Mouse (Mus musculus): ENCODE results near the gene Tm9sf2. TPM values are rescaled to one million over a fixed set of nuclear protein-coding genes. Genes with fewer than 3 reads are reported as not detected.

Gene Tm9sf2
- total and polyA plus RNA-seq, 3 experiments, result 76.0 to 162 (median 131) TPM

DNA sequence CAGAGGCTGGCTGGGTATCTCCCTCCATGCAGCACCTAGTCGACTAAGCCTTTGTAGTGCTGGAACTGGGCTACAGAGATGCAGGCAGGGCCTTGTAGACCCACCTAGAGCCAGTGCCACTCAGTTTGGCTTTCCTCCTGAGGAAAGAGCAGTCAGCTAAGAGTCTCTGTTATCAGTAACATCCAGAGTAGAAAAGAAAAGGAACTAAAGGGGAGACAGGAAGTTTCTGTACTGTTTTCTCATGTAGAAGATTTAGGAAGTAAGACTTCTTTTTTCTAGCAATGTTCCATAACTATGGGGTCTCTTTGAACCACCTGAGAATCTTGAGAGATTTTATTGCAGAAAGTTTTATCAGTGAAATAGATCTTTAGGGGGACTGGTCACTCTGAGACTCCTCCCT, 38.5 kb downstream of the Tm9sf2 start:
- Histone ChIP-seq H3K4me3 (ENCODE audit: low read depth, low read length) (no peak overlapping the region), H3K36me3 (replicated peaks) (peaks cover 92% of the 10 kb centered on the region), H3K27me3 (ENCODE audit: insufficient read depth, low read length) (no peaks in the 10 kb centered on the region), H3K4me1 (ENCODE audit: insufficient read depth, low read depth, low read length) (peaks cover 17% of the 10 kb centered on the region), H3K9me3 (replicated peaks) (no peaks in the 10 kb centered on the region)
- no peak for DNase-seq (ENCODE audit: low spot score)
- peak; percentile 86 for ATAC-seq (ENCODE audit: extremely low read depth, insufficient number of reproducible peaks, low FRiP score, poor library complexity, severe bottlenecking)
- TF ChIP-seq GATA1 (IDR thresholded peaks at IDR 0.05; ENCODE audit: borderline replicate concordance, low read length) (no peak), POLR2AphosphoS5 (IDR thresholded peaks at IDR 0.05; ENCODE audit: insufficient replicate concordance, low read depth, low read length) (no peak), GATA2 (IDR thresholded peaks at IDR 0.05; ENCODE audit: borderline replicate concordance, low read depth, low read length) (no peak)

DNA sequence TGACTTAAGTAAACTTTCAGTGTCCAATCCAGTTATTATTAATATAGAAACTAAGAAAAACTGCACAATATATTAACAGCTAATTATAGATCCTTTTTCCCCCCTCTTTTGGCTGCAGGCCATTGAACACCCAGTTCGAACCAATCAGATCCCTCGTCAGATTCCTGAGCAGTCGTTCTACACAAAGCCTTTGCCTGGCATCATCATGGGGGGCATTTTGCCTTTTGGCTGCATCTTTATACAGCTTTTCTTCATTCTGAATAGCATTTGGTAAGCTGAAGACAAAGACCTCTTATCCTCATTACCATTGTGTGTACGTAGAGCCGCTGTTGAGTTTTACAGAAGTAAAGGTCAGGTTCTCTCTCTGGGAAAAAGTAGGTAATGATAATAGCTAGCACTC, 43.8 kb downstream of the Tm9sf2 start:
- ATAC-seq (ENCODE audit: extremely low read depth, insufficient number of reproducible peaks, low FRiP score, poor library complexity, severe bottlenecking), result no peak
- no peak for TF ChIP-seq POLR2AphosphoS5 (IDR thresholded peaks at IDR 0.05; ENCODE audit: insufficient replicate concordance, low read depth, low read length)
- TF ChIP-seq GATA2 (IDR thresholded peaks at IDR 0.05; ENCODE audit: borderline replicate concordance, low read depth, low read length), result no peak
- TF ChIP-seq GATA1 (IDR thresholded peaks at IDR 0.05; ENCODE audit: borderline replicate concordance, low read length), result no peak
- TF ChIP-seq CTCF (IDR thresholded peaks at IDR 0.05; ENCODE audit: low read depth, low read length), result no peak
- TF ChIP-seq TAL1 (conservative IDR thresholded peaks at IDR 0.05; ENCODE audit: low read depth, low read length), result no peak
- no peaks in the 10 kb centered on the region for H3K27me3 ChIP-seq (ENCODE audit: insufficient read depth, low read length)
- peaks cover 92% of the 10 kb centered on the region for H3K36me3 ChIP-seq (replicated peaks)
- H3K4me1 ChIP-seq (ENCODE audit: insufficient read depth, low read depth, low read length), result no peaks in the 10 kb centered on the region
- DNase-seq (ENCODE audit: low spot score), result no peak
- H3K9me3 ChIP-seq (replicated peaks), result no peaks in the 10 kb centered on the region
- no peak overlapping the region for H3K4me3 ChIP-seq (ENCODE audit: low read depth, low read length)

DNA sequence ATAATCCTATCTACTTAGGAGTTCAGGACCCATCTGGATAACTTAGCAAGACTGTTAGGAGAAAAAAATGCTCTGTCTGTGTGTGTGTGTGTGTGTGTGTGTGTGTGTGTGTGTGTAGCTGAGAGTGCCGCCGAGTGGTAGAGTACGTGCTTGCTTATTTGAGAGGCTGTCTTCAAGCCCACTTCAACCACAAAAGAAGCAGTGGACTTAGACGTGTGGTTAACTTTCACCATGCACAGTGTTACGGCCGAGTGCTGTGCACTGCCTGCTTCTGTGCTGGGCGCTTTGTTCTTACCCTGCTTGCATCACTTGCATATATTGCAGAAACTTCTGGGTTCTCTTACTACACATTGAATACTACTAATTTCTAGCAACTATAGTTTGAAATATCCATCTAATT, 50.9 kb downstream of the Tm9sf2 start:
- no peak for DNase-seq (ENCODE audit: low spot score)
- Histone ChIP-seq H3K4me3 (ENCODE audit: low read depth, low read length) (no peak overlapping the region), H3K36me3 (replicated peaks) (peaks cover 88% of the 10 kb centered on the region), H3K9me3 (replicated peaks) (no peaks in the 10 kb centered on the region), H3K27me3 (ENCODE audit: insufficient read depth, low read length) (no peaks in the 10 kb centered on the region), H3K4me1 (ENCODE audit: insufficient read depth, low read depth, low read length) (no peaks in the 10 kb centered on the region)
- TF ChIP-seq GATA2 (IDR thresholded peaks at IDR 0.05; ENCODE audit: borderline replicate concordance, low read depth, low read length) (no peak), GATA1 (IDR thresholded peaks at IDR 0.05; ENCODE audit: borderline replicate concordance, low read length) (no peak), POLR2AphosphoS5 (IDR thresholded peaks at IDR 0.05; ENCODE audit: insufficient replicate concordance, low read depth, low read length) (no peak), TAL1 (conservative IDR thresholded peaks at IDR 0.05; ENCODE audit: low read depth, low read length) (no peak), CTCF (IDR thresholded peaks at IDR 0.05; ENCODE audit: low read depth, low read length) (no peak)
- ATAC-seq (ENCODE audit: extremely low read depth, insufficient number of reproducible peaks, low FRiP score, poor library complexity, severe bottlenecking), result no peak

DNA sequence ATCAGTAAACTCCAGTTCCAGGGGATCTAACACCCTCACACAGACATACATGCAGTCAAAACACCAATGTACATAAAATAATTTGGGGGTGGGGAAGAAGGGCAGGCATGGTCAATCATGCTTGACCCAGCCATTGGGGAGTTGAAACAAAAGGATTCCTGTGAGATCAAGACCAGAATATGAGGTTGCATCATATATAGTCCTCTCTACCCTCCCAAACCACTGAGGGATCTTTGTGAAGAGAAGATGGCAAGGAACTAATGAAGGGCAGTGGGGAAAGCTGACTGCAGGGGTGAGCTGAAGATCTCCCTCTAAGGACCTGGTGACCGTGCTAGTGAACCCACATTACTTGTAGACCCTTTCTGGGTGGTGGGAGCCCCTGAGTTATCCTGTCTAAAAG, 54.1 kb downstream of the Tm9sf2 start:
- DNase-seq (ENCODE audit: low spot score) (no peak), ATAC-seq (ENCODE audit: extremely low read depth, insufficient number of reproducible peaks, low FRiP score, poor library complexity, severe bottlenecking) (no peak)
- no peaks in the 10 kb centered on the region for H3K9me3 ChIP-seq (replicated peaks)
- no peaks in the 10 kb centered on the region for H3K27me3 ChIP-seq (ENCODE audit: insufficient read depth, low read length)
- H3K4me1 ChIP-seq (ENCODE audit: insufficient read depth, low read depth, low read length), result no peaks in the 10 kb centered on the region
- H3K36me3 ChIP-seq (replicated peaks), result peaks cover 62% of the 10 kb centered on the region
- no peak for TF ChIP-seq GATA2 (IDR thresholded peaks at IDR 0.05; ENCODE audit: borderline replicate concordance, low read depth, low read length)
- no peak for TF ChIP-seq TAL1 (conservative IDR thresholded peaks at IDR 0.05; ENCODE audit: low read depth, low read length)
- TF ChIP-seq CTCF (IDR thresholded peaks at IDR 0.05; ENCODE audit: low read depth, low read length), result no peak
- TF ChIP-seq GATA1 (IDR thresholded peaks at IDR 0.05; ENCODE audit: borderline replicate concordance, low read length), result no peak
- TF ChIP-seq POLR2AphosphoS5 (IDR thresholded peaks at IDR 0.05; ENCODE audit: insufficient replicate concordance, low read depth, low read length), result no peak
- no peak overlapping the region for H3K4me3 ChIP-seq (ENCODE audit: low read depth, low read length)

DNA sequence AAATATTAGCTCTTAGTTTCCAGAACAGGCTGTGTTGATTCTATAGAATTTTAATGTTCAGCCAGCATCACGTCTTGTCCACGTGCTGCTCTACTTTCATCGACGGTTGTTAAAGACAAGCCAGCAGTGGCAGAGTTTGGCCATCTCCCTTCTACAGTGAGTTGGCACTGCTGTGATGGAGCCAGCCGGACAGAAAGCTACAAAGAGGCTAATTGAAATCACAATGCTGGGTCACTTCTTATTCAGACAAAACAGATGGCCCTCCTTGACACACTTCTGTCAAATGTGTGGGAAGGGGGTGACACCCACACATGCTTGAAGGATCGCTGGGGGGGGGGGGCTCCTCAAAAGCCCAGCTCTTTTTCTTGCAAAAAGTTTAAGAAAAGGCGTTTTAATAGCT, 62.1 kb downstream of the Tm9sf2 start:
- no peak for DNase-seq (ENCODE audit: low spot score)
- H3K36me3 ChIP-seq (replicated peaks), result no peaks in the 10 kb centered on the region
- H3K4me3 ChIP-seq (ENCODE audit: low read depth, low read length), result no peak overlapping the region
- no peak for ATAC-seq (ENCODE audit: extremely low read depth, insufficient number of reproducible peaks, low FRiP score, poor library complexity, severe bottlenecking)
- no peaks in the 10 kb centered on the region for H3K9me3 ChIP-seq (replicated peaks)
- 0 out of 2 replicates have a peak, but pooled peaks cover 3% of the 10 kb centered on the region for H3K4me1 ChIP-seq (ENCODE audit: insufficient read depth, low read depth, low read length)
- peaks cover 27% of the 10 kb centered on the region for H3K27me3 ChIP-seq (ENCODE audit: insufficient read depth, low read length)
- no peak for TF ChIP-seq GATA2 (IDR thresholded peaks at IDR 0.05; ENCODE audit: borderline replicate concordance, low read depth, low read length)

DNA sequence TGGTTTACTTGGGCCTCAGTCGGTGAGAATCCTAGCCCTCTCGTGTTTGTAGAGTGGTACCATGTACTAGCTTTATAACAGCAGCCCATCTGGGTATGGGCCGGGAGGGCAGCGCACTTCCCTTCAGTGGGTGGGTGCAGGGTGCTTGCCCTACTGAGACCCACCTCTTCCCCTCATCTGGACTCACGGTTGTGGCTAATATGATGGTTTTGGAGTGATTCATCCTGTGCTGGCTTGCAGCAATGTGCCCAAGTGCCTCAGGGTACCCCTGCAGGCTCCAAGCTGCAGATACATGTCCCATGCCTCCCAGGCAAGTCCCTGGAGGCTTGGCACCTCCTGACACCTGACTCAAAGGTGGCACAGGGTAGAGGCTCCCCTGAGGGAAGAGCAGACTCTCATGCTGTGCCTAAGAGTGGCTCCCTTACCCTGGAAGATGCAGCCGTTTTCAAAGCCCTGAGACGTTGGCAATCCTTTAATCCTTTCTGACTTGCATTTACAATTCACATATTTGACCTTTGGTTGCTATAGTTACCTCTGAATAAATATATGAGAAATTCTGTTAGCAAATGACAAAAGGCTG, 63.5 kb downstream of the Tm9sf2 start:
- no peaks in the 10 kb centered on the region for H3K36me3 ChIP-seq (replicated peaks)
- no peak for ATAC-seq (ENCODE audit: extremely low read depth, insufficient number of reproducible peaks, low FRiP score, poor library complexity, severe bottlenecking)
- 0 out of 2 replicates have a peak, but pooled peaks cover 3% of the 10 kb centered on the region for H3K4me1 ChIP-seq (ENCODE audit: insufficient read depth, low read depth, low read length)
- TF ChIP-seq TAL1 (conservative IDR thresholded peaks at IDR 0.05; ENCODE audit: low read depth, low read length), result no peak
- no peak for TF ChIP-seq CTCF (IDR thresholded peaks at IDR 0.05; ENCODE audit: low read depth, low read length)
- no peak for TF ChIP-seq GATA1 (IDR thresholded peaks at IDR 0.05; ENCODE audit: borderline replicate concordance, low read length)
- no peak for TF ChIP-seq GATA2 (IDR thresholded peaks at IDR 0.05; ENCODE audit: borderline replicate concordance, low read depth, low read length)
- TF ChIP-seq POLR2AphosphoS5 (IDR thresholded peaks at IDR 0.05; ENCODE audit: insufficient replicate concordance, low read depth, low read length), result no peak
- no peak overlapping the region for H3K4me3 ChIP-seq (ENCODE audit: low read depth, low read length)
- H3K9me3 ChIP-seq (replicated peaks), result no peaks in the 10 kb centered on the region
- DNase-seq (ENCODE audit: low spot score), result no peak
- H3K27me3 ChIP-seq (ENCODE audit: insufficient read depth, low read length), result peaks cover 37% of the 10 kb centered on the region

DNA sequence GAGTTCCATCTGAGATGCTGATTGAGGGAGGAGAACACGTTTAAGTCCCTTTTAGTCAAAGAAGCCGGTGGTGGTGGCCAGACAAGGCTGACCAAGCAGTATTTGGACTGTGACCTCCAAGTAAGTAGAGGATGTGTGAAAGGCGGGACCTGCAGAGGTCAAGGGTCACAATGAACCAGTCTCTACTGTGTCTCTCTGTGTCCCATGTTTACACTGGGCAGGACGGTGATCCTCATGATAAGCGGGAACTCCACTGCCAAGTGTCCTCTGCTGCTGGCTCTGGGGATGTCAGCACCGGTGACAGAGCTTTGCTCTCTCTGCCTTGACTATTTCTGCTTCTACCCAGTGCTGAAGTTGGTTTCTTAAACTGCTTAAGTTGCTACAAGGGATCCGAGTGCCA, 64.2 kb downstream of the Tm9sf2 start:
- H3K4me1 ChIP-seq (ENCODE audit: insufficient read depth, low read depth, low read length), result 0 out of 2 replicates have a peak, but pooled peaks cover 3% of the 10 kb centered on the region
- no peaks in the 10 kb centered on the region for H3K36me3 ChIP-seq (replicated peaks)
- TF ChIP-seq CTCF (IDR thresholded peaks at IDR 0.05; ENCODE audit: low read depth, low read length), result no peak
- TF ChIP-seq GATA1 (IDR thresholded peaks at IDR 0.05; ENCODE audit: borderline replicate concordance, low read length), result no peak
- no peak for TF ChIP-seq TAL1 (conservative IDR thresholded peaks at IDR 0.05; ENCODE audit: low read depth, low read length)
- TF ChIP-seq POLR2AphosphoS5 (IDR thresholded peaks at IDR 0.05; ENCODE audit: insufficient replicate concordance, low read depth, low read length), result no peak
- TF ChIP-seq GATA2 (IDR thresholded peaks at IDR 0.05; ENCODE audit: borderline replicate concordance, low read depth, low read length), result no peak
- H3K9me3 ChIP-seq (replicated peaks), result no peaks in the 10 kb centered on the region
- ATAC-seq (ENCODE audit: extremely low read depth, insufficient number of reproducible peaks, low FRiP score, poor library complexity, severe bottlenecking), result no peak
- no peak for DNase-seq (ENCODE audit: low spot score)
- no peak overlapping the region for H3K4me3 ChIP-seq (ENCODE audit: low read depth, low read length)
- peaks cover 43% of the 10 kb centered on the region for H3K27me3 ChIP-seq (ENCODE audit: insufficient read depth, low read length)
